Mouse (Mus musculus) right cerebral cortex, postnatal 36 days (tissue): Measurements from ENCODE around the gene Tubb4b.

Experiments
- DNase-seq, 2 experiments: peaks; one replicate each; pipeline ENCODE4 v3.0.0; 2022; ENCODE audit warnings: low spot score in 2 of 2, mixed read lengths in 1 of 2

The Tubb4b gene

DNA sequence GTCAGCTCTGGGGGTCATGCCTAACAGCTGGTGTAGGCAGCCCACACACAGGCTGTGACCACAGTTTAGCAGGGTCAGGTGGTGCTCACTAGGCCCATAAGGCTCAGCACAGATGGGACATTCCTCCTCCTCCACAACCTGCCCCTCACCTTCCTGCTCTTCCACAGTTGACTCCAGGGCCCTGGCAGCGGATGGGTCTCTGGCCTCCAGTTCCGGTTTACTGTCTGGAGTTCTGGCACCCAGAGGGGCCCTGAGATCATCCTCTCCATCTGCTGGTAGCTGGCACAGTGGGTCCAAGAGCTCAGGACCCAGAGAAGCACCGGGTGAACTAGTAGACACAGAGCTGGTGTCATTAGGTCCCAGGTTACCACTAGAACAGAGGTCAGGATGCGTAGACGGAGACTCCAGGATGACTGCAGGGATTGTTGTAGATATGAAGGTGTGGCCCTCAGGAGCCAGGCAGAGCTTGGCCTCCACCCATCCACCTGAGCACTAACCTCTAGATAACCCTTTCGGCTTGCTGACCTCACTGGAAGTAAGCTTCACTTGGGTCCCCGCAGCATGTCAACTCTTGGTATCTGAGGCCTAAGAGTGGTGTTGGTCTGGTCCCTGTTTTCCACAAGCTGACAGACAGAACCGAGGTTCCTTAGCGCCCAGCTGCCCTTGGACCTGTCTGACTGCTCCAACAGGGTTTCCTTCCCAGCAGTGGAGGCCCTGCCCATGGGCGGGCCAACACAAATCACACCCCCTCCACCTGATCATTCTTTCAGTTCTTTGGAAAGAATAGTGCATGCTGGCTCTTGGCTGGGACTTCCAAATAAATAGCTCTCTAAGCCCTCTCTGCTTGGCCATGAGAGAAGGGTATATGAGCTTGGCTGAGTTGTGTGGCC lies 21.9 kb upstream of the Tubb4b start, which contains the start of gene AL732309.1:
AL732309.1 (minus strand) TSS at position 681 of the 890 bp plus-strand sequence.
- no peak for DNase-seq

DNA sequence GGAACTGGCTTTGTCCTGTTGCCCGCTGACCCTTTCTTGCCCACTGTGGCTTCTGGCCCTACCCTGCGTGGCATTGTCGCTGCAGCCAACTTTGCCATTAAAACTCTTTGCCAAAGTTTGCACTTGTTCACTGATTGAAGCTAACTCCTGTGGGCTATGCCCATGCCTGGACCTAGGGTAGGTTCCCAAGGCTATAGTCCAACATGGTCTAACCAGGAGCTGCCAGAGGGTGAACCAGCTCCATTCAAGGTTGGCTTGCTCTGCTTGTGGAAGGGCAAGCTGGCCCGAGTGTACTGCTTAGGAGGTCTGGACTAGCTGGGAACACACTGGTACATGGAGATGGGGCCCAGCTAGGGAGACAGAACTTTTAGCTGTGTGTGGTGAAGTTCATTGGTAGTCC lies 19.6 kb upstream of the Tubb4b start:
- no peak for DNase-seq

DNA sequence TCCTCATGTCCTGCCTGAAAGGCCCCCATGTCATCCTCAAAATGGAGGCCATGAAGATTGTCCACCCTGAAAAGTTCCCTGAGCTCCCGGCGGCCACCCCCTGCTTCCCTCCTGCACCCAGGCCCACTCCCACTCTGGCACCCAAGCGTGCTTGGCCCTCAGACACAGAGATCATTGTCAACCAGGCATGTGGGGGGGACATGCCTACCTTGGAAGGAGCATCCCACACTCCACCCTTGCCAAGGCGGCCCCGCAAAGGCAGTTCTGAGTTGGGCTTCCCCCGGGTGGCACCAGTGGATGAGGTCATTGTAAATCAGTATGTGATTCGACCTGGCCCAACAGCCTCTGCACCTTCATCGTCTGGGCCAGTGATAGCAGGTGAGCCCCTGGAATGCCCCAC lies 18.8 kb upstream of the Tubb4b start:
- DNase-seq = no peak

DNA sequence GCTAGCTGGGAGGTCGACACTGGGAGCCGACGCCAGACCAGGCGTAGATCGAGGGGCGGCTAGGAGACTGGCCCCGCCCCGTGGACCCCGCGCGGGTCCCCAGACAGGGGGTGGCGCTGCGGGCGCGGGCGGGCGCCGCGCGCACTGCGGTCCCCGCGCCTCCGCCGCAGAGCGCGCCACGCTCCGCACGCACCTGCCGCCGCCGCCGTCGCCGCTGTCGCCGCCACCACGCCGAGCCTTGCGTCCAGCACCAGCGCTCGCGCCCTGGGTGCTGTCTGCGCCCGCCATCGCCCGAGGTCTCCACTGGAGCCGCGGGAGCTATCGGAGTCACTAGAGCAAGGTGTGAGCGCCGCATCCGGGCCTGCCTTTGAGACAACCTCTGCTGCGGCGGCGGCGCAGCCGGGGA lies 17.6 kb upstream of the Tubb4b start, which contains the start of the genes Rnf208 and Cysrt1:
Rnf208 (plus strand) TSS at position 155 of the 406 bp plus-strand sequence.
Cysrt1 (minus strand) TSS at position 352 of the 406 bp plus-strand sequence.
- DNase-seq = no peak

DNA sequence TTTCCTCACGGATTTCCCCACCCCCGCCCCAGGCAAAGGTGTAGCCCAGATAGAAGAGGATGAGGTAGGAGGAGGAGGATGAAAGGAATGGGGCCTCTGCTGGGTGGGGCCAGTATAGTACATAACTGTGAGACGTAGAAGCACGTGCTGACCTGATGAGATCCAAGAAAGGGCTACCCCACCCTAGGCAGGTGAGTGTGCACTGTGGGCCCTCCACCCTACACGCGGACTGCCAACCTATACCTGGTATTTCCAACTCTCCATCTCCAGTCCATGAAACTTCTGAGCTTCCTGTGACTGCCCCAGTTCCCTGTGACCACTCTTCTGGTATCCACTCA lies 16.9 kb upstream of the Tubb4b start:
- no peak for DNase-seq

DNA sequence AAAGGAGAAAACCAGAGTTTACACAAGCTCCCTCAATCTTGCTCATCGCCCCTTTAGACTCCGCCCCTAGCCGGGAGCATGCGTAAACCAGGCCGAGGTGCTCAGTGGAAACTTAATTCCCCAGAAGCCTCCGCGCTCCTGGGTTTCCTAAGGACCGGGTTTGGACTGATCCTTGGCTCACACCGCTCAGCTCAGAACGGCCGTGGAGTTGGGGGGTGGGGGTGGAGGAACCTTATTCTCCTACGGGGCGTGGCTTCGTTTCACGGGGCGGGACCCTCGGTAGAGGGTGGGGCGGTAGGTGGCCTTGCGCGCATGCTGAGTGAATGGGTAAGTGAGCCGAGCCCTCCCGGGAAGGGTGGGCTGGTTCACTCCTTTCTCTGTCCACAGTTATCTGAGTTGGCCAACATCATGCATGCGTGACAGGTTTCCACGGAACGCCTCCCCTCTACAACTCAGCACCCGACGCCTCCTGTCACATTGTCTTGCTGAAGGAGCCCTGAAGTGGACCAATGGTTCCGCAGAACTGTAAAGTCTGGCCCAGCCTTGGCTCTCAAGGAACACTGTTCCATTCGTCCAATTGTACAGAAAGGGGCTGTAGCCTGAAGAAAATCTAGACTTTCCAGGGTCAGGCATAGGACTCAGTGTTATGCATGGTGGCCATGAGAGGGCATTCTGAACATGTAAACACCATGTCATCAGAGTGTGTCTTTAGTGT lies 16.4 kb upstream of the Tubb4b start:
- peak; percentile 61 to 73 for DNase-seq

DNA sequence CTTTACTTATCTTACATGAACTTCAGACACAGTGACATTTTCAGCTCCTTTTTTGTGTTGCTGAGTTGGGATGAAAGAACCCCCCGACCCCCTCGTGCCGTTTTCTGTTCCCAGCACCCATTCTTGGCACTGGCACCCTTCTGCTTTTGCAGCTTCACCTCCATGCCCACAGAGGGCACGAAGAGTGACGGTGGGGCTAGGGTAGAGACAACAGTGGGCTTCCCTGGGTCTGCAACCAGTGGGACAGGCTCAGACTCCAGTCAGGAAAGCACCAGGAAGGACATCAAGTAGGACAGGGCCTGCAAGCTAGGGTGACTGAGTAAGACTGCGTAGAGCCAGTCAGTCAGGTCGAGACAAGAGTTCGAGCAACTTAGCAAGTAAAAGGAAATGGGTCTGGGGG lies 15.8 kb upstream of the Tubb4b start:
- no peak for DNase-seq

DNA sequence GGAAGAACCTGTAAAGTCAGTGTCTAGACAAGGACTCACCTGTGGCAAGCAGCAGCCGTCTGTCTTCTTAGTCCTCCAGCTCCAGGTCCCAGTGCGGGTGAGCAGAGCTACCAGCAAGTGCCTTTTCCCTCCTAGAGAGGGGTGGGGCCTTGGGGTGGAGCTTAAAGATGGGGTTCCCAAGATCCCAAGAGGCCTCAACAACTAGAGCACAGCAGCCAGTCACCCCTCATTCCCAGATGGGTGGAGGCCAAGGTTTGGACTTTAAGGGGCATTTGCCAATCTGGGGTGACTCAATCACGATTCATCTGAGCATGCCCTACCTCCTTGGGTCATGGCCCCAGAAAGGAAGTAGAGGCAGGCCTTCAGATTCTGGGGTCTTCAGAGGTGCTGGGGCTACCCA lies 15.3 kb upstream of the Tubb4b start:
- no peak for DNase-seq

DNA sequence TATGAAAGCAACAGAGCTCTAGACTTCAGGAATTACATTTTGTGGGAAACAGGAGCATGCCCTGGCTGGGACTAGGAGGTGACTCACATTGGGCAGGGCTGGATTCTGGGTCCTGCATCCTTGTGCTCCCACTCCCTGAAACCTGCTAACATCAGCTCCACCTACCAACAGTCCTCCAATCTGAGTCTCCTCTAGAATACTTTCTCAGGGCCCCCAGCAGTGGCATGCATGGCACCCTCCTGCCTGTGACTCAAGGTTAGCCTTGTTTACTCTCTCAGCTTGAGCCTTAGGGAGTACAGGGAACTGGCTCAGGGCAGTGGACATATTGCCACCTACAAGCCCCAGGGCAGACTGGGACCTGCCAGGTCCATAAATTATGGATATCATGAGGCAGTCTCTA lies 13.6 kb upstream of the Tubb4b start:
- DNase-seq = no peak

DNA sequence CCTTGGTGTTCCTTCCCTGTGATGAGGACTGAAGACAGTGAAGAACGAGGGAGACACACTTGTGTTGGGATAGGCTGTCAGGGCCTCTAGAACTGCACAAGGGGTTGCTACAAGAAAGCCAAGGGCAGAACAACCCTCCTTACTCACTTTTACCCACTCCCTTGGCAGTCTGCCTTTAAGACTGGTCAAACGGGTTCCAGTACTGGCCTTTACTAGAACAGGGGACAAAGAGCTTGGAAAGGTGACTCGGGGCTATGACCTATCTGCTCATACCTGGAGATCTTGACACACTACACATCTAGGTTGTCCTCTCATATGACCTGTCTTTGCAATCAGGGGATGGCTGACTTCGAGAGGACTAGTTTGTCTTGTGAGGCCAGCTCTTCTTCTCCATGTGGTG lies 13.0 kb upstream of the Tubb4b start:
- DNase-seq = no peak

DNA sequence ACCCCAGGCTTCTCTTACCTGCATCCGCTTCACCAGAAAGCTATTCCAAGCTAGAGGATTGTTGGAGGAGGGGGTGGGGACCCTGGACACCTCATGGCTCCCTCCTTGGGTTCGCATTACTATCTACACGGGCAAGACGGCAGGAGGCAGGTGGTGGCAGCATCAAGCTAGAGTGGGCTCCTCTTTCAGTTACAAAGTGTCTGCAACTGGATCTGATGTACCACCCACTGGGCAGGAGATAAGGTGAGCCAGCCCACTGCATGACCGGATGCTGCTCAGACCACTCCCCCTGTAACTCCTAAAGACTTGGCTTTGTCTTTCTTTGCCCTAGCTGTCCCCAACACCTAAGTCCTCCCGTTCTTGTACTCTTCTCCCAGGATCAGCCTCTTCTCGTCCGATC lies 12.1 kb upstream of the Tubb4b start, which contains the start of gene Rnf224:
Rnf224 (minus strand) TSS at position 174 of the 400 bp plus-strand sequence.
- DNase-seq = no peak

DNA sequence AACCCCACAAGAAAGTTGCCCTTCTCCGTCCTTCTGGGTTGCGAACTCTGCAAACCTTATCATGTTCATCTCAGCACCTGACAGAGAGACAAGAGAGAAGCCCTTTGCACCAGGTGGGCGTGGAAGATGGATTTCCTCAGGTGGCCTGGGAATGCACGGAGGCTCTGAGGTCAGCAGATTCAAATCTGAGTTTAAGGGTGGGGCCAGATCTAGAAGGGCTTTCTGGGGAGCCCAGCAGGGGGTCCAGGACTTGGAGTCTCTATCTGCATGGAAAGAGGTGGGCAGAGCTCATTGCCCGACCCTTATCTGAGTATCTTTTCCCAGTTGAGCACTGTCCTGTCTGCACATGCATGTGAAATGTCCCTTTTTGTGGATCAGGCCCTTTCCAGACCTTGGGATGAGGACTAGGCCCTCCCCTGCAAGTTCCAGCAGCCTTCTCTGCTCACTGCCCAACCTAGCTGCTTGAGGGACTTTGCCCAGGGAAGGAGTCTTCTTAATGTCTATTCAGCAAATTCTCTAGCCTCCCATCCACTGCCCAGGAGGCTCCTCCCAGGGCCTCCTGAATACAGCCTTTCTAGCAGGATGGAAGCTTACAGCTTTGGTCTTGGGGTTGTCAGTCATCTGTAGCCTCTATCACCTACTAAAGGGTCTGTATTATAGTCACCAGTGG lies 10.2 kb upstream of the Tubb4b start:
- no peak for DNase-seq

DNA sequence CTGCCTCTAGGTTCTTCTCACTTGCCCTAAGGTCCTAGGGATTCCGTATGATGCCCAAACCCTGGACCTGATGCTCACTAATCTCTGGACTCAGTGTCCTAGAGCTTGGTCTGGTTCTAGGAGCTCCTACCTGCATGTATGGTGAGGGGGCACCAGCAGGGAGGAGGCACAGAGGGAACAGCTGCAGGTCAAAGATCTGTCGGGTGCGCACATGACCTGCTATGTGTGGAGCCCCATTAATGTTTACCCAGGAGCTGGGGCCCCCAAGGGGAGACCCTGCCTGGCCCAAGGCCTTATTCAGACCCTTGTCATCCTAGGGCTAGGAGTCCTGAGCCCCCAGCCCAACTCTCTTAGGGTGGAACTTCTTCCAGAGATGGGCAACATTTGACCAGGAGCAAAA lies 9.5 kb upstream of the Tubb4b start, which contains the start of gene Slc34a3:
Slc34a3 (minus strand) TSS at position 315 of the 400 bp plus-strand sequence.
- no peak for DNase-seq

DNA sequence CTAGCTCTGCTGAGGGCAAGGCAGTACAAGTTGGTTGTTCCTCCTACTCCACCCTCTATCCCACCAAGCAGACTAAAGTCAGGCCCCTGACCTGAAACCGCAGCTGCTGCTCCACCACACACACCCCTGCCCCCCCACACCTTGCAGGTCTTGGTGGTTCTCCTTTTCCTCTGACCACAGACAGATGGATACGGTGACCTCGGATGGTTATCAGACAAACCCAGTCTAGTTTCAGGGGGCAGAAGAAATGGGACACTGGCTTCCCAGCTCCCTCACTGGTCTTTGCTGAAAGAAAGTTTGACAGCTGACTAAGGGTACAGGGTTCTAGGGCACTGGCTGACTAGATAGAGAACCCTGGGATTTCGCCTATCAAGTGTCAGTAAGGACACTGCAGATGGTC lies 8.9 kb upstream of the Tubb4b start:
- no peak for DNase-seq

DNA sequence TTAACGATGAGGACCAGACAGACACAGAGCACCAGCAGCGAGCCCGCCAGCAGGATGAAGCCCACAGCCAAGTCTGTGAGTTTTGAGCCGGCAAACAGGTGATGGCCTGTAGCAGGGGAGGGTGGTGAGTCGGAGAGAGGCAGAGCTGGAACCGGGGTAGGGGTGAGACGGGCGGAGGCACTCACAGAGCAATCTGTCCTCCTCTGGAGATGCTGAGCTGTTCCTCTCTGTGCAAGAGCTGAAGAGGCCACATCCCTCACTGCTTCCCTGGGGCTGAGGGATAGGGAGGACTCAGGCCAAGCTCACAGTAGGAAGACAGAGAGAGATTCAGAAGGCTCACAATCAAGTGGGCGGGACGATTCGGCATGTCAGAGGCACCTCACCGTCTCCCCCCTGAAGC lies 6.5 kb upstream of the Tubb4b start:
- no peak for DNase-seq

DNA sequence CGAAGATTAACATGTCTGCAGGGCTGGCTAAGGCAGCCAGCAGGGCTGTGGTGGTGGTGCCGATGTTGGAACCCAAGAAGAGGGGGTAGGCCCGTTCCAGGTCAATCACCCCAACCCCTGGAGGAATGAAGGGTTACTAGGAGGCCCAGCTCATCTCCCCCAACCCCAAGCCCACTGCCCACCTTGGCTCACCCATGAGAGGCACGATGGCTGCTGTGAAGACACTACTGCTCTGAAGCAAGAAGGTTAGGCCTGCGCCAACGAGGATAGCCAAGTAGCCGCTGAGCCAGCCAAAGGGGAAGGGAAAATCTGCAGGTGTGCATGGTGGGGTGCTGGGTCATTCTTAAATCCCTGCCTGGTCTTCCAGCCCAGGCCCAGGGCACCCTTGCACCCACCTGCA lies 6.1 kb upstream of the Tubb4b start:
- DNase-seq = no peak

DNA sequence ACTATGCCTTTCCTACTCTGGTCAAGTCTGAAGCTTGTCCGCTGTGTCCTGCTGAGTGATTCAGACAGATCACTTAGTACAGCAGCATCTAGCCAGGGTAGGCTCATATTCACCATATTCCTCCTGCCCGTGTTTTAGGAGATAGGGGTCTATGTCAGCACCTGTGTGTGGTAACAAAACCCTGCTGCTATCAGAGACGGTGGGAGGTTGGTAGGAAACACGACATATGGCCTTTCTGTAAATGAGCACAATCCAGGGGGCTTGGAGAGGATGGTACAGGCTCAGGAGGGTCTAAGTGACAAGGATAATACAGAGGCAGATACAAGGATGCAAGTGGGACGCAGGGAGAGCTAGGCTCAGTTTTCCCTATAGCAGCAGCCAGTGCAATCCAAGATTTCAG lies 5.1 kb upstream of the Tubb4b start:
- DNase-seq = no peak

DNA sequence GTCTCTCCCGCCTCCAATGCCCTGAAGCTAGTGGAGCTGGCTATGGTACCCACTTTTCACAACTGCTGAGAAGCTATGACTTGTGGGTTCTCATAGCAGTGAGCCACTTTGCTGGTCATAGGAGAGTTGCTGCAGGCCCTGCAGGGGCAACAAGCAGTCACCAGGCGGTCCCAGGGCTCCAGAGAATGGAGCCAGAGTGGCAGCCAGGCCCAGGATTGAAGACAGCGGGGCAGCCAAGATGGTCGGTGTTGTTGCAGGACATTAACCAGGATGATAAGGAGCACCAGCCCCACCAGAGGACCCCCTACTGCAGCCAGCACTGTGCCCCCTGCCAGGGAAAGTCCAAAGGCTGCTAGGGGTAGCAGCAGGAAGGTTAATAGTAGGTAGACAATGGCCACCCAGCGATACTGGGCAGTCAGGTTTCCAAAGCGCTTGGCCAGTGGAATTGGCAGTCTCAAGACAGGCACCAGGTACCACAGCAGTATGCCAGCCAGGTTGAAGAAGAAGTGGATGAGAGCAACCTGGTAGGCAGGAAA lies 4.6 kb upstream of the Tubb4b start:
- no peak for DNase-seq

DNA sequence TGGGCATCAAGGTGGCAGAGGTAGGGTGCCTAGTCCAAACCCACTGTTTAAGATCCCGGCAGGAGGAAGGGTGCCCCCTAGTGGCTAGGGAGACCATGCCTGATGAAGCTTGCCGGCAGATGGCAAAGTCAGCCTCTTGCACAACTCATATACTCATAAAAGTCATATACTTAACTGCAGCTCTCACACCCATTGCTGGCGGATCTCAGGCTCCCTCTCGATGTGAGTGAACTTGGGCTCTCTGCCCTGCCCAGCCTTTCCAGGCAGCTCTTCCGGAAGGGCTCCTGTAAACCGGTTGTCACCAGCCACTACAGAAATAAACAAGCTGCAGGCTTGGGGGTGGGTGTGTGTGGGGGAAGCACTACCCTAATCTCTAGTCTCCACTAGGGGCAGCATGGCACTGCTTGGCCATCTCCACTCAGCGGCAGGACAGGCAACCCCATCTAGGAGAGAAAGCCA lies 4.0 kb upstream of the Tubb4b start:
- DNase-seq = peak; percentile 77 to 79

DNA sequence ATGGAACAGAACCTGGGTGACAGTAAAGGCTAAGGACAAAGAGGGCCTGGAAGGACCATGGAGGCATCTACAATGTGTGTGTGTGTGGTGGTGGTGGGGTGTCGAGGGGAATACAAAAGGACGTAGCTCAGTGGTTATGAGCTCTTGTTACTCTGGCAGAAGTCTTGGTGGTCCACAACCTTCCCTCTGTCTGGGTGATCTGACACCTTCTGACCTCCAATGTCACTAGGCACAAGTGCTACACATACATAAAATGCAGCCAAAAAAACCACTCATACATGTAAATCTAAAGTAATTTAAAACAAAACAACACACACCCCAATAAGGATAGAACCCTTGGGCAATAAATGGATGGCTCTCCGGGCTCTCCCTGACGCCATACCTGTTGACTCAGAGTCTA lies 2.9 kb upstream of the Tubb4b start:
- DNase-seq = no peak

DNA sequence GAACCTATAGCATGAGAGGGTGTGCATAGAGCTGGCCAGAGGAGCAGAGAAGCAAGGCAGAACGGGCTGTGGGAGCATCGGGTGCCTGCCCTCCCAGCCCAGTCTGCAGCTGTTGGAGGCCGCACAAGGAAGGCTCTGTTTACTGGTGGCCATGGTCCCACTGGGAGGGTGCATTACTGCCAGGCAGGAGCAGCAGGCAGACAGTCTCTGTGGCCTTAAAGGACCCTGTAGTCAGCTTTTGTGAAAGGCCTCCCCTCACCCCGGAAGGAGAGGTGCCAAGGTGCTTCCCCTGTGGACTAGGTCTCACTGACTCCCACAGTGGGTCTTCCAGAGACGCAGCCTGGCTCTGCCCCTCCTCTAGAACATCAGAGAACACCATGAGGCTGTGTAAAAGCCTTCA lies 2.4 kb upstream of the Tubb4b start:
- DNase-seq = peak in 1 of 2 experiments; percentile 43
